Mouse (Mus musculus) thymus, adult 2 months (tissue): Measurements from ENCODE around the gene Syne1. TPM values are rescaled to one million over a fixed set of nuclear protein-coding genes. Genes with fewer than 3 reads are reported as not detected.
A peak's percentile ranks its signal among the peaks of the same experiment; 100 is the strongest.

Experiments
- DNase-seq: peaks from one replicate; pipeline ENCODE4 v3.0.0; 2021
- H3K27ac ChIP-seq: fragments of 200-500 bp; 2 replicates; pipeline ENCODE4 v1.5.1; 2012; ENCODE audit warnings: low read length, control low read depth; ENCODE audit not compliant: control insufficient read depth, insufficient read depth
- H3K27me3 ChIP-seq: fragments of 200-500 bp; 2 replicates; pipeline ENCODE4 v1.6.1; 2012; ENCODE audit warnings: mild to moderate bottlenecking, low read length, moderate library complexity, mixed read lengths; ENCODE audit not compliant: control insufficient read depth, insufficient read depth
- H3K36me3 ChIP-seq: fragments of 200-500 bp; 2 replicates; pipeline ENCODE4 v1.6.1; 2012; ENCODE audit warnings: mild to moderate bottlenecking, low read length, moderate library complexity; ENCODE audit not compliant: control insufficient read depth, insufficient read depth
- H3K4me1 ChIP-seq: fragments of 200-500 bp; replicated peaks from 2 replicates; pipeline ENCODE4 v1.6.1; 2012; ENCODE audit warnings: low read length; ENCODE audit not compliant: control insufficient read depth, insufficient read depth
- H3K4me3 ChIP-seq: fragments of 200-500 bp; 2 replicates; pipeline ENCODE4 v1.5.1; 2012; ENCODE audit warnings: mild to moderate bottlenecking, low read length, control low read depth, moderate library complexity; ENCODE audit not compliant: control insufficient read depth, insufficient read depth
- CTCF ChIP-seq: fragments of 200-500 bp; IDR thresholded peaks from 2 replicates; pipeline ENCODE4 v1.5.1; 2012; ENCODE audit warnings: mild to moderate bottlenecking, control low read depth, low read length, moderate library complexity, borderline replicate concordance; ENCODE audit not compliant: control insufficient read depth, poor library complexity, insufficient read depth; ENCODE audit errors: extremely low read depth
- POLR2A ChIP-seq: fragments of 200-500 bp; IDR thresholded peaks from 2 replicates; pipeline ENCODE4 v1.6.1; 2012; ENCODE audit warnings: mild to moderate bottlenecking, low read length, control low read depth, moderate library complexity; ENCODE audit not compliant: control insufficient read depth, poor library complexity, insufficient read depth; ENCODE audit errors: extremely low read depth
- WGBS: fragments of 180-500 bp; shearing (Covaris S2); methylation state at CpG from one replicate; pipeline ENCODE4 v1.1.7; 2018; 5-methylcytosine and 5-hydroxymethylcytosine counted together
- polyA plus RNA-seq: library from polyadenylated mRNA; depleted of rRNA; stranded (reverse); fragments of >200 nt; gene quantifications from 2 replicates; pipeline ENCODE4 v1.2.3, GENCODE M21; 2012

Syne1 gene
- polyA plus RNA-seq, 1 experiment = 33.5 TPM

DNA sequence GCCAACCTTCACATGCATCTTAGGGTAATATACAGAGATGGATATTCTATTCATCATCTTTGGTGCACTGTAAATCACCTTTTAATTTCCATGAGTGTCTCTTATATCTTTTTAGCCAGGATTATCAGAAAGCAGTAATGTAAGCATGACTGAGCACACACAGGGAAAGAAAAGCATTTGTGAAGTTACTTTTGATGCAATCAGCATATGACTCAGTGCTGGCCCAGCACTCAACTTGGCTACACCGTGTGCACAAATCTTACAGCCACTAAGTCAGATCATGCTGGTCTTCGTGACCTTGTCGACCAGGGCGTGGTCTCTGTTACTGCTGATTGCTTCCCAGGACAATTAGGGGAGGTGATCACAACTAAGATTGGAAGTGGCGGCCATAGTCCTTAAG lies 465.5 kb downstream of the Syne1 start:
- Histone ChIP-seq H3K27ac (no peak overlapping the region), H3K27me3 (no peaks in the 10 kb centered on the region), H3K36me3 (peaks cover 12% of the 10 kb centered on the region), H3K4me3 (no peak overlapping the region), H3K4me1 (no peaks in the 10 kb centered on the region)
- 93% methylated on average over 5 of the region's 5 CpGs for WGBS
- no peak for DNase-seq
- TF ChIP-seq POLR2A = no peak
- no peak for TF ChIP-seq CTCF

GRCm38 (mm10) chr10:5083716-5084115 lies 467.6 kb downstream of the Syne1 start:
- no peak for TF ChIP-seq POLR2A
- TF ChIP-seq CTCF = no peak
- Histone ChIP-seq H3K27ac (no peak overlapping the region), H3K4me3 (no peak overlapping the region), H3K27me3 (no peaks in the 10 kb centered on the region), H3K36me3 (peaks cover 12% of the 10 kb centered on the region), H3K4me1 (peaks cover 3% of the 10 kb centered on the region)
- DNase-seq = no peak
- 94% methylated on average over 6 of the region's 6 CpGs for WGBS

- Histone ChIP-seq H3K27ac (peak overlapping the region; percentile 39; the same call in 1 of the 2 replicates), H3K4me1 (peaks cover 3% of the 10 kb centered on the region), H3K4me3 (no peak overlapping the region), H3K27me3 (no peaks in the 10 kb centered on the region), H3K36me3 (no peaks in the 10 kb centered on the region; the same call in 1 of the 2 replicates)
- no peak for TF ChIP-seq POLR2A
- TF ChIP-seq CTCF = no peak
- whole genome bisulfite sequencing = 6% methylated on average over 9 of the region's 9 CpGs
- DNase-seq = peak; percentile 21
Measured at GRCm38 (mm10) chr10:5079945-5080468, 471.3 kb downstream of the Syne1 start.

- 95% methylated on average over 7 of the region's 7 CpGs for WGBS
- no peaks in the 10 kb centered on the region for H3K27me3 ChIP-seq
- no peak overlapping the region for H3K4me3 ChIP-seq
- TF ChIP-seq POLR2A = no peak
- no peak for TF ChIP-seq CTCF
- peaks cover 3% of the 10 kb centered on the region for H3K4me1 ChIP-seq
- H3K36me3 ChIP-seq = peaks cover 12% of the 10 kb centered on the region
- H3K27ac ChIP-seq = no peak overlapping the region
- DNase-seq = no peak
Measured at GRCm38 (mm10) chr10:5075724-5076123, 475.6 kb downstream of the Syne1 start.

- no peak overlapping the region for H3K4me3 ChIP-seq
- 94% methylated on average over 8 of the region's 8 CpGs for WGBS
- DNase-seq = no peak
Measured at GRCm38 (mm10) chr10:5072054-5072453, 479.2 kb downstream of the Syne1 start.

GRCm38 (mm10) chr10:5070941-5071231 lies 480.4 kb downstream of the Syne1 start:
- WGBS = 95% methylated on average over 3 of the region's 3 CpGs
- no peaks in the 10 kb centered on the region for H3K27me3 ChIP-seq
- peaks cover 20% of the 10 kb centered on the region for H3K36me3 ChIP-seq
- no peak for DNase-seq
- no peaks in the 10 kb centered on the region for H3K4me1 ChIP-seq
- no peak for TF ChIP-seq POLR2A
- no peak for TF ChIP-seq CTCF
- H3K27ac ChIP-seq = no peak overlapping the region
- no peak overlapping the region for H3K4me3 ChIP-seq

More at GRCm38 (mm10) chr10:5072054-5072453, 479.2 kb downstream of the Syne1 start:
- H3K27ac ChIP-seq = no peak overlapping the region
- no peaks in the 10 kb centered on the region for H3K27me3 ChIP-seq
- peaks cover 20% of the 10 kb centered on the region for H3K36me3 ChIP-seq
- TF ChIP-seq CTCF (no peak), POLR2A (no peak)
- no peaks in the 10 kb centered on the region for H3K4me1 ChIP-seq
